Mouse (Mus musculus): Measurements from ENCODE around the gene Angptl2. TPM values are rescaled to one million over a fixed set of nuclear protein-coding genes. Genes with fewer than 3 reads are reported as not detected.

Angptl2 gene
- total RNA-seq, 2 experiments from 2014 or later = 20.6 to 47.1 TPM

GRCm38 (mm10) chr2:33221339-33221900 lies 5.6 kb downstream of the Angptl2 start:
- DNase-seq = peak; percentile 58
- no peak for TF ChIP-seq CTCF (IDR thresholded peaks at IDR 0.05)
- intact Hi-C loops (cut with DNase I) = loop anchor here (2.0 kb wide), 1 partner anchor 95 kb away; no protein-coding TSS in a partner anchor
- peak overlapping the region; percentile 95 for H3K27ac ChIP-seq
- H3K4me3 ChIP-seq = peak overlapping the region; percentile 28; the same call in 1 of the 2 replicates

- intact Hi-C loops (cut with DNase I) = no loop called here
Measured at GRCm38 (mm10) chr2:33222480-33222879, 6.6 kb downstream of the Angptl2 start.

GRCm38 (mm10) chr2:33223656-33224358 lies 7.9 kb downstream of the Angptl2 start:
- no peak for DNase-seq
- intact Hi-C loops (cut with DNase I) = no loop called here
- H3K27ac ChIP-seq = peak overlapping the region; percentile 95
- TF ChIP-seq CTCF (IDR thresholded peaks at IDR 0.05) = no peak
- H3K4me3 ChIP-seq = no peak overlapping the region

More at GRCm38 (mm10) chr2:33222480-33222879, 6.6 kb downstream of the Angptl2 start:
- no peak for TF ChIP-seq CTCF (IDR thresholded peaks at IDR 0.05)
- no peak overlapping the region for H3K4me3 ChIP-seq
- no peak for DNase-seq
- peak overlapping the region; percentile 95; the same call in 1 of the 2 replicates for H3K27ac ChIP-seq

GRCm38 (mm10) chr2:33225921-33226320 lies 10.1 kb downstream of the Angptl2 start:
- intact Hi-C loops (cut with DNase I) = no loop called here
- Histone ChIP-seq H3K27ac (peak overlapping the region; percentile 56; the same call in 1 of the 2 replicates), H3K4me3 (no peak overlapping the region)
- TF ChIP-seq CTCF (IDR thresholded peaks at IDR 0.05) = no peak
- DNase-seq = no peak

- no peak for DNase-seq
- no peak for TF ChIP-seq CTCF (IDR thresholded peaks at IDR 0.05)
- intact Hi-C loops (cut with DNase I) = no loop called here
- Histone ChIP-seq H3K27ac (peak overlapping the region; percentile 38; the same call in 1 of the 2 replicates), H3K4me3 (no peak overlapping the region)
Measured at GRCm38 (mm10) chr2:33228077-33228476, 12.2 kb downstream of the Angptl2 start.

- intact Hi-C loops (cut with DNase I) = no loop called here
- DNase-seq = no peak
- TF ChIP-seq CTCF (IDR thresholded peaks at IDR 0.05) = no peak
- Histone ChIP-seq H3K27ac (no peak overlapping the region), H3K4me3 (no peak overlapping the region)
Measured at GRCm38 (mm10) chr2:33228551-33228950, 12.7 kb downstream of the Angptl2 start.

GRCm38 (mm10) chr2:33230701-33231100 lies 14.8 kb downstream of the Angptl2 start:
- no peak for TF ChIP-seq CTCF (IDR thresholded peaks at IDR 0.05)
- no peak overlapping the region for H3K4me3 ChIP-seq
- intact Hi-C loops (cut with DNase I) = no loop called here
- H3K27ac ChIP-seq = peak overlapping the region; percentile 3; the same call in 1 of the 2 replicates
- DNase-seq = no peak

GRCm38 (mm10) chr2:33231788-33232187 lies 15.9 kb downstream of the Angptl2 start:
- H3K27ac ChIP-seq = peak overlapping the region; percentile 70; the same call in 1 of the 2 replicates
- TF ChIP-seq CTCF (IDR thresholded peaks at IDR 0.05) = no peak
- intact Hi-C loops (cut with DNase I) = no loop called here
- no peak for DNase-seq
- no peak overlapping the region for H3K4me3 ChIP-seq

- Histone ChIP-seq H3K27ac (peak overlapping the region; percentile 70), H3K4me3 (no peak overlapping the region)
- no peak for TF ChIP-seq CTCF (IDR thresholded peaks at IDR 0.05)
- no peak for DNase-seq
- intact Hi-C loops (cut with DNase I) = no loop called here
Measured at GRCm38 (mm10) chr2:33232782-33233570, 17.1 kb downstream of the Angptl2 start.

- no peak for TF ChIP-seq CTCF (IDR thresholded peaks at IDR 0.05)
- intact Hi-C loops (cut with DNase I) = no loop called here
- H3K4me3 ChIP-seq = no peak overlapping the region
- DNase-seq = peak; percentile 49
- H3K27ac ChIP-seq = peak overlapping the region; percentile 70
Measured at GRCm38 (mm10) chr2:33233856-33234255, 18.0 kb downstream of the Angptl2 start.

GRCm38 (mm10) chr2:33234848-33235247 lies 19.0 kb downstream of the Angptl2 start:
- no peak overlapping the region for H3K4me3 ChIP-seq
- H3K27ac ChIP-seq = peak overlapping the region; percentile 70; the same call in 1 of the 2 replicates
- no peak; the same call in 1 of the 2 replicates for TF ChIP-seq CTCF (IDR thresholded peaks at IDR 0.05)
- intact Hi-C loops (cut with DNase I) = no loop called here
- no peak for DNase-seq

- no peak for DNase-seq
- 0 out of 2 replicates have a peak overlapping the region, but pooled peaks have one; percentile 28 for H3K27ac ChIP-seq
- TF ChIP-seq CTCF (IDR thresholded peaks at IDR 0.05) = no peak
- H3K4me3 ChIP-seq = no peak overlapping the region
- intact Hi-C loops (cut with DNase I) = no loop called here
Measured at GRCm38 (mm10) chr2:33237581-33237980, 21.7 kb downstream of the Angptl2 start.

GRCm38 (mm10) chr2:33244880-33245279 lies 29.0 kb downstream of the Angptl2 start:
- no peak for DNase-seq
- peak overlapping the region; percentile 55 for H3K27ac ChIP-seq
- no peak for TF ChIP-seq CTCF (IDR thresholded peaks at IDR 0.05)
- intact Hi-C loops (cut with DNase I) = no loop called here
- no peak overlapping the region for H3K4me3 ChIP-seq
